Comparison of ENCODE assay signal across 8 mouse cellular contexts in the genomic region with DNA sequence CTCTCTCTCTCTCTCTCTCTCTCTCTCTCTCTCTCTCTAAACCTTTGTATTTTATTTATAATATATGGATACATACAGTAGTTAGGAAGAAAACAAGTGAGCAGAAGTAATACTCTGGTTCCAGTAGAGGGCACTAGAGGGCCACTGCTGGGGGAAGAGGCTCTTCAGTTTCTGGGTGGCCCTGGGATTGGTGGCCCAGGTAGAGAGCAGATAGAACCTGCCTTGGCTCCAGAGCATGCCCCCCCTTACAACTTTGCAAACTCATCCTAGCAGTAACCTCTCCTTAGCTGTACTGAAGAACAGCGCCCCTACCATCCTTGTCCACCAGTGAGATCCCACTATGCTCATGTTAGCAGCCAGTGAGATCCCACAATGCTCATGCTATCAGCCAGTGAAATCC.
DNase-seq lines count a peak whose midpoint lies in the region; ATAC-seq lines count a peak whose summit lies in the region.

No protein-coding gene starts in this region.

- DNase-seq in adrenal gland, adult 18-20 months (ENCODE audit: low spot score in 2 of 2) = peak; percentile 32 to 46
- DNase-seq in adrenal gland, adult 8-10 months = no peak
- peak; percentile 17 for DNase-seq in cerebellum, adult 8-10 months
- peak; percentile 53 for DNase-seq in heart, adult 8-10 months (ENCODE audit: low spot score)
- peak; percentile 48 to 61 for DNase-seq in kidney, postnatal 25 days
- peak; percentile 68 for DNase-seq in lung, postnatal 36 days
- DNase-seq in right cerebral cortex, postnatal 4 days = peak; percentile 32

- peak; percentile 58 for ATAC-seq in CD4-positive, CD25-positive, alpha-beta regulatory T cell, adult 4 months
